Mouse (Mus musculus) cortical plate, adult 2 months (tissue): ENCODE results near the gene Cfap206. TPM values are rescaled to one million over a fixed set of nuclear protein-coding genes. Genes with fewer than 3 reads are reported as not detected.

Experiments used
- H3K27ac ChIP-seq: fragments of 200-500 bp; 2 replicates; pipeline ENCODE4 v1.5.1; 2012; ENCODE audit warnings: low read length, control low read depth, inconsistent platforms; ENCODE audit not compliant: insufficient read depth
- H3K4me1 ChIP-seq: fragments of 200-500 bp; 2 replicates; pipeline ENCODE4 v1.6.1; 2011; ENCODE audit warnings: low read length; ENCODE audit not compliant: control insufficient read depth, insufficient read depth
- H3K4me3 ChIP-seq: fragments of 200-500 bp; 2 replicates; pipeline ENCODE4 v1.5.1; 2011; ENCODE audit warnings: mild to moderate bottlenecking, low read length, control low read depth; ENCODE audit not compliant: insufficient read depth
- CTCF ChIP-seq: fragments of 200-500 bp; IDR thresholded peaks from 2 replicates; pipeline ENCODE4 v1.5.1; 2011; ENCODE audit warnings: mild to moderate bottlenecking, control low read depth, low read length; ENCODE audit not compliant: insufficient read depth; ENCODE audit errors: extremely low read depth
- POLR2A ChIP-seq: fragments of 200-500 bp; IDR thresholded peaks from 2 replicates; pipeline ENCODE4 v1.6.1; 2011; ENCODE audit warnings: mild to moderate bottlenecking, low read length, control low read depth; ENCODE audit not compliant: insufficient read depth; ENCODE audit errors: extremely low read depth
- polyA plus RNA-seq: library from polyadenylated mRNA; depleted of rRNA; stranded (reverse); fragments of >200 nt; gene quantifications from 2 replicates; pipeline ENCODE4 v1.2.3, GENCODE M21; 2012; rRNA removed

Gene Cfap206
- polyA plus RNA-seq, 1 experiment = 2.0 TPM

GRCm38 (mm10) chr4:34680530-34680929, 49.5 kb downstream of the Cfap206 start:
- H3K4me3 ChIP-seq = no peak overlapping the region
- TF ChIP-seq CTCF = no peak
- TF ChIP-seq POLR2A = no peak

DNA sequence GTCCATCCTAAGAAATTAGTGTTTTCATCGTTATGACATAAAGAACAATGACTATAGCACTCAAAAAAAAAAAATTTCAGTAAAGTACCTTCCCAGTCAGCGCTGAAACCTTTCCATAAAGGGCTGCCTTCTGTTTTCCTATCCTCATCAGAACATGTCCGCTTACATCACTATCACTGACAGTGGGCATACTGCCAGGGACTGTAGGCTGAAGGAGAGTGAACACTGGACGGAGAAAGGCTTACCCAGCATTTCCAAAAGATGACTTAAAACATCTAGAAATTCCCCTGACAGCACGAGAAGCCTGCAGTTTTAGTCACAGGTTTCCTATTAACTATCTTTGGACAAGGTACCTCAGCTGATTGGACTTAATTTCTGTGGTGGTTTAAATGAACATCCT, 56.3 kb downstream of the Cfap206 start:
- TF ChIP-seq CTCF (no peak), POLR2A (no peak)

More at GRCm38 (mm10) chr4:34680530-34680929, 49.5 kb downstream of the Cfap206 start:
- Histone ChIP-seq H3K27ac (no peak overlapping the region), H3K4me1 (no peaks in the 10 kb centered on the region; the same call in 1 of the 2 replicates)

GRCm38 (mm10) chr4:34667923-34668322, 62.1 kb downstream of the Cfap206 start:
- H3K4me3 ChIP-seq = no peak overlapping the region
- no peaks in the 10 kb centered on the region for H3K4me1 ChIP-seq
- no peak overlapping the region for H3K27ac ChIP-seq
- no peak for TF ChIP-seq POLR2A
- TF ChIP-seq CTCF = no peak

More for the DNA sequence above, 56.3 kb downstream of the Cfap206 start:
- no peaks in the 10 kb centered on the region for H3K4me1 ChIP-seq
- H3K27ac ChIP-seq = no peak overlapping the region
- no peak overlapping the region for H3K4me3 ChIP-seq

DNA sequence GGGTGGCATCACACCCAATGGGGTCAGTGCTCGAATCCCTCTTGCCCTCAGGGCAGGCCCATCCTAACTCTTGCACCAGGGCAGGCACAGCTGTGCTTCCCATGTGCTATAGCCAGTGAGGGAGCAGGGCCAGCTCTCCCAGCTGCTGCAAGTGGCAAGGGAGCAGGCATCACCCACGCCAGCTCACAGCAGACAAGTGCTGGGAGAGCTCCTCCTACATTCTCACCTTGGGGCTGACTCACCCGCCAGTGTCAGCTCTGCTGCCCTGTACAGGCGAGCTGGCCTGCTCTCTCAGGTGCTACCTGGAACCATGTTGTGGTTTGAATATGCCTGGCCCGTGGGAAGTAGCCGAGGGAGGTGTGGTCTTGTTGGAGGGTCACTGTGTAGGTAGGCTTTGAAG, 68.1 kb downstream of the Cfap206 start:
- Histone ChIP-seq H3K4me3 (no peak overlapping the region), H3K4me1 (no peaks in the 10 kb centered on the region), H3K27ac (peak overlapping the region; percentile 3)
- peak; percentile 25; the same call in 1 of the 2 replicates for TF ChIP-seq POLR2A
- TF ChIP-seq CTCF = no peak

GRCm38 (mm10) chr4:34661514-34661913, 68.5 kb downstream of the Cfap206 start:
- H3K4me1 ChIP-seq = no peaks in the 10 kb centered on the region
- H3K4me3 ChIP-seq = no peak overlapping the region
- no peak for TF ChIP-seq CTCF
- no peak for TF ChIP-seq POLR2A
- peak overlapping the region; percentile 3 for H3K27ac ChIP-seq

GRCm38 (mm10) chr4:34659012-34659411, 71.0 kb downstream of the Cfap206 start:
- TF ChIP-seq POLR2A (no peak), CTCF (no peak)
- H3K4me3 ChIP-seq = no peak overlapping the region
- H3K27ac ChIP-seq = no peak overlapping the region
- H3K4me1 ChIP-seq = no peaks in the 10 kb centered on the region

DNA sequence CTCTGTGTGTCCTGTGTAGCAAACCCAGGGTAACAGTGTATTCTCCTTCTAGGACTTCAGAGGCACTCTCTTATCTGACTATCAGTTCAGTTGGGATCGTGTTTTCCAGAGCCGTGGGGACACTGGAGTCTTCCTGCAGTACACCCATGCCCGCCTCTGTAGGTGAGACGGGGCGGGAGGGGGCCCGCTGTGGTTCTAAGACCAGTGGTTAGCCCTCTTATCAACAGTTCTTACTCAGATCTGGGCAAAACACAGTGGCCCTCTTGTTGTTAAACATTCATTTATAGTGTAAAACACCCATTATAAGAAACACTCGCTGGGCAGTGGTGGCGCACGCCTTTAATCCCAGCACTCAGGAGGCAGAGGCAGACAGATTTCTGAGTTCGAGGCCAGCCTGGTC, 73.9 kb downstream of the Cfap206 start:
- H3K4me1 ChIP-seq = no peaks in the 10 kb centered on the region
- H3K4me3 ChIP-seq = no peak overlapping the region
- TF ChIP-seq CTCF = no peak
- TF ChIP-seq POLR2A = no peak
- no peak overlapping the region for H3K27ac ChIP-seq

DNA sequence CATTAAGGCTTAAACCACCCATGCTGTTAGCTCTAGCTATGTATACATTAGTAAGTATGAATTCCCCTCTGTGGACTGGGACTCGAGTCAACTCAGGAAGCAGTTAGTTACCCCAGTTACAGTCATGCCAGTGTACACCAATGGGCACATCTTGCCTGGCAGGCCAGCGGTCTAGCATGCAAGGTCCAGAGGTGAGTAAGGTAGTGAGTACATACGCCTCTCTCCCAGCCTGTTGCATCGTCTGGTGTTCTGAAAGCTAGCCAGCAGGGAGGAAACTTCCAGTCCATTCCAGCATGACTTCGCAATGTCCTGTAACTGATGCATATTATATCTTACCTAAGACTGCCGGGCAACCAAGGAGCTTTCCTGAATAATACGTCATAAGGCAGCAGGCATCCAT, 76.8 kb downstream of the Cfap206 start:
- TF ChIP-seq POLR2A (no peak), CTCF (no peak)
- Histone ChIP-seq H3K27ac (no peak overlapping the region), H3K4me1 (no peaks in the 10 kb centered on the region), H3K4me3 (no peak overlapping the region)

- no peak for TF ChIP-seq CTCF
- no peak for TF ChIP-seq POLR2A
- Histone ChIP-seq H3K4me3 (no peak overlapping the region), H3K27ac (no peak overlapping the region), H3K4me1 (no peaks in the 10 kb centered on the region)
Measured at GRCm38 (mm10) chr4:34644779-34645178, 85.2 kb downstream of the Cfap206 start.

DNA sequence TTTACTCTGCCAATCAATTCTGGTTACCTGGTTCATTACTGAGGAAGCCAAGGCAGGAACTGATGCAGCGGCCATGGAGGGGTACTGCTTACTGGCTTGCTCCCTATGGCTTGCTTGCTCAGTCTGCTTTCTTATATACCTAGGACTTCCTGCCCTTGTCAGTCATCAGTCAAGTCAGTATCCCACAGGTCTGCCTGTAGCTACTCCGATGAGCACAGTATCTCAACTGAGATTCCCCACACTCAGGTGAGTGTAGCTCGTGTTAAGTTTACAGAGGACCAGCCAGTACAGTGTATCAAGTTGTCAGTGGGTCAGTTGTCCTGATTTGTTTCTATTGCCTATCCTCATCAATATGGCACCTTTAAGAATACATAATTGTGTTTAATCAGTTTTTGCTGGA, 89.3 kb downstream of the Cfap206 start:
- Histone ChIP-seq H3K4me3 (no peak overlapping the region), H3K27ac (no peak overlapping the region), H3K4me1 (no peaks in the 10 kb centered on the region)
- no peak for TF ChIP-seq CTCF
- no peak for TF ChIP-seq POLR2A

- Histone ChIP-seq H3K4me3 (no peak overlapping the region), H3K27ac (no peak overlapping the region), H3K4me1 (no peaks in the 10 kb centered on the region)
- no peak for TF ChIP-seq CTCF
- no peak for TF ChIP-seq POLR2A
Measured at GRCm38 (mm10) chr4:34639745-34640364, 90.2 kb downstream of the Cfap206 start.

Other genes with a start within 250 kb of the Cfap206 start
- 75.1 and 75.8 TPM in 2 replicates for gene Akirin2, start 179.3 kb downstream of the Cfap206 start, polyA plus RNA-seq
- gene Orc3, start 115.3 kb downstream of the Cfap206 start, polyA plus RNA-seq = 32.8 and 34.8 TPM in 2 replicates
- gene Rars2, start 115.2 kb downstream of the Cfap206 start, polyA plus RNA-seq = 25.7 and 27.4 TPM in 2 replicates
- gene Slc35a1, start 42.8 kb downstream of the Cfap206 start, polyA plus RNA-seq = 17.3 and 19.1 TPM in 2 replicates
- gene Gm136, start 26.1 kb upstream of the Cfap206 start, polyA plus RNA-seq = 0.09 TPM in 1 of 2 replicates, not detected in the other
- 27.1 and 30.9 TPM in 2 replicates for gene Smim8, start 48.2 kb upstream of the Cfap206 start, polyA plus RNA-seq
- gene Zfp292, start 152.8 kb upstream of the Cfap206 start, polyA plus RNA-seq = 7.3 and 8.0 TPM in 2 replicates
- not detected in 2 replicates for gene Cga, start 163.6 kb upstream of the Cfap206 start, polyA plus RNA-seq